ENCODE assay signal across 10 mouse cellular contexts in the genomic region with DNA sequence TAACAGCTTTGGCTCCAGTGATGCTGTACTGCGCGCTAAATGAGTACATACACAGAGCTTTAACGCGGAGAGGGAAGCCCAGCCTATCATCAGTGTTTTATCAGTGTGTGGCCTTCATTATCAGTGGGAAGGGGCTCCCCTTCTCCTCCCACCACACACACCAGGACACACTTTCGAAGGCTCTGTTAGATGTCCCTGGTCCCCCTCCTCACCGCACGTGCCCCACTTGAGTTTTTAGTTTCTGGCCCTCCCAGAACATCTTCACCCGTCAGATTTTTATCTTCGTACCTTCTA. TPM values are rescaled to one million over a fixed set of nuclear protein-coding genes. Genes with fewer than 3 reads are reported as not detected.
DNase-seq lines count a peak whose midpoint lies in the region; ATAC-seq and TF ChIP-seq lines count a peak whose summit lies in the region.
"Had no signal": no experiment of that assay in that cellular context is flagged by ENCODE, and none has a peak within 500 bp of the region (broad histone marks: within the 10 kb centered on the region; RNA-seq: fewer than 3 reads in every experiment).

No protein-coding gene starts in this region.

- dilution Hi-C loops in CH12.LX (cut with MboI; ENCODE audit: extremely low pct_ligation_motif_present, extremely low pct_unique_long_range_greater_than_20kb, low sequenced_read_pairs), result no loop called here

- 7% methylated on average over 9 of the region's 9 CpGs for WGBS in heart, embryonic 12.5 days
- WGBS in forebrain, embryonic 11.5 days, result 23% methylated on average over 9 of the region's 9 CpGs
- 2% methylated on average over 9 of the region's 9 CpGs for WGBS in liver, embryonic 13.5 days (ENCODE audit: insufficient replicate concordance)

- H3K4me1 ChIP-seq in heart, embryonic 12.5 days (replicated peaks), result peaks cover 50% of the 10 kb centered on the region
- peaks cover 43 to 74% of the 10 kb centered on the region in 2 experiments for H3K4me1 ChIP-seq in CH12.LX (ENCODE audit: control insufficient read depth in 1 of 2, insufficient read depth in 2 of 2)
- H3K4me1 ChIP-seq in forebrain, embryonic 11.5 days (replicated peaks; ENCODE audit: control insufficient read depth, insufficient read depth, low read length), result peaks cover 8% of the 10 kb centered on the region
- H3K4me1 ChIP-seq in liver, embryonic 13.5 days (replicated peaks), result peaks cover 74% of the 10 kb centered on the region

- H3K4me3 ChIP-seq in heart, embryonic 12.5 days, result peak overlapping the region; percentile 84
- peak overlapping the region; percentile 62 to 79 (median 71) for H3K4me3 ChIP-seq in CH12.LX (replicated peaks in 1 of 3; ENCODE audit: low read depth in 2 of 3, low read length in 2 of 3, poor library complexity in 1 of 3)
- peak overlapping the region; percentile 68 for H3K4me3 ChIP-seq in forebrain, embryonic 11.5 days (ENCODE audit: low read depth, low read length)
- peak overlapping the region; percentile 80 for H3K4me3 ChIP-seq in liver, embryonic 13.5 days (replicated peaks)

- TF ChIP-seq EP300 in CH12.LX (IDR thresholded peaks at IDR 0.05; ENCODE audit: low read length), result no peak

- in situ Hi-C loops in CH12.LX (cut with MboI; ENCODE audit: low pct_ligation_motif_present, low pct_unique_long_range_greater_than_20kb, low sequenced_read_pairs), result no loop called here

- H3K27me3 ChIP-seq in heart, embryonic 12.5 days (replicated peaks), result no peaks in the 10 kb centered on the region
- no peaks in the 10 kb centered on the region for H3K27me3 ChIP-seq in CH12.LX (replicated peaks)
- no peaks in the 10 kb centered on the region for H3K27me3 ChIP-seq in forebrain, embryonic 11.5 days (ENCODE audit: control insufficient read depth, insufficient read depth, low read length)
- no peaks in the 10 kb centered on the region for H3K27me3 ChIP-seq in liver, embryonic 13.5 days
- H3K27me3 ChIP-seq: Patski had no signal

- DNase-seq in heart, adult 18-20 months, result no peak
- no peak for DNase-seq in CH12.LX (ENCODE audit: extremely low read depth)
- no peak for DNase-seq in forebrain, embryonic 11.5 days (ENCODE audit: low spot score)
- DNase-seq in liver, embryonic 13.5 days, result no peak
- no peak for DNase-seq in right cerebral cortex, postnatal 36 days (ENCODE audit: low spot score in 2 of 2)
- DNase-seq in right cerebral cortex, adult 18-20 months, result no peak
- DNase-seq in spleen, postnatal 14 days (ENCODE audit: low spot score in 2 of 2), result no peak

- no peaks in the 10 kb centered on the region for H3K9me3 ChIP-seq in heart, embryonic 12.5 days (replicated peaks)
- H3K9me3 ChIP-seq in CH12.LX (replicated peaks; ENCODE audit: low read length), result no peaks in the 10 kb centered on the region
- H3K9me3 ChIP-seq in forebrain, embryonic 11.5 days (ENCODE audit: control insufficient read depth, low read length), result no peaks in the 10 kb centered on the region
- no peaks in the 10 kb centered on the region for H3K9me3 ChIP-seq in liver, embryonic 13.5 days (replicated peaks)

- TF ChIP-seq POLR2A in CH12.LX (IDR thresholded peaks at IDR 0.05; ENCODE audit: low read depth, low read length), result no peak

- ATAC-seq in heart, embryonic 12.5 days (ENCODE audit: insufficient number of reproducible peaks, low FRiP score), result no peak
- peak; percentile 9; the same call in 1 of the 2 replicates for ATAC-seq in forebrain, embryonic 11.5 days (replicated peaks; ENCODE audit: low FRiP score)
- peak; percentile 7 for ATAC-seq in liver, embryonic 13.5 days (ENCODE audit: low read depth)

- TF ChIP-seq CTCF in CH12.LX (conservative IDR thresholded peaks at IDR 0.05 in 1 of 2, IDR thresholded peaks at IDR 0.05 in 1 of 2; ENCODE audit: low read depth in 2 of 2, low read length in 2 of 2), result no peak

- TF ChIP-seq RAD21 in CH12.LX (IDR thresholded peaks at IDR 0.05; ENCODE audit: low read depth, low read length), result no peak

- H3K36me3 ChIP-seq in heart, embryonic 12.5 days, result no peaks in the 10 kb centered on the region
- H3K36me3 ChIP-seq in CH12.LX (replicated peaks in 1 of 2; ENCODE audit: control insufficient read depth in 1 of 2, insufficient read depth in 1 of 2, low read length in 1 of 2), result peaks cover 4 to 17% of the 10 kb centered on the region in 2 experiments
- H3K36me3 ChIP-seq in forebrain, embryonic 11.5 days (ENCODE audit: control insufficient read depth, insufficient read depth, low read length), result no peaks in the 10 kb centered on the region
- peaks cover 17% of the 10 kb centered on the region for H3K36me3 ChIP-seq in liver, embryonic 13.5 days

- H3K4me2 ChIP-seq in heart, embryonic 12.5 days, result peak overlapping the region; percentile 84
- peak overlapping the region; percentile 93 for H3K4me2 ChIP-seq in CH12.LX (ENCODE audit: insufficient read depth, low read depth, poor library complexity, severe bottlenecking)
- peak overlapping the region; percentile 86 for H3K4me2 ChIP-seq in forebrain, embryonic 11.5 days (ENCODE audit: low read depth, low read length, severe bottlenecking)
- H3K4me2 ChIP-seq in liver, embryonic 13.5 days, result peak overlapping the region; percentile 94

- H3K79me2 ChIP-seq in CH12.LX (replicated peaks; ENCODE audit: control insufficient read depth, extremely low read depth, insufficient read depth, poor library complexity, severe bottlenecking), result peaks cover 19% of the 10 kb centered on the region

- H3K9ac ChIP-seq in heart, embryonic 12.5 days, result peak overlapping the region; percentile 79
- H3K9ac ChIP-seq in CH12.LX (ENCODE audit: insufficient read depth, low read depth), result peak overlapping the region; percentile 93
- peak overlapping the region; percentile 80 for H3K9ac ChIP-seq in forebrain, embryonic 11.5 days (ENCODE audit: low read length)
- peak overlapping the region; percentile 77 for H3K9ac ChIP-seq in liver, embryonic 13.5 days

- peak overlapping the region; percentile 72; the same call in 1 of the 2 replicates for H3K27ac ChIP-seq in heart, embryonic 12.5 days (ENCODE audit: poor library complexity, severe bottlenecking)
- no peak overlapping the region for H3K27ac ChIP-seq in CH12.LX (ENCODE audit: insufficient read depth, low read depth)
- H3K27ac ChIP-seq in forebrain, embryonic 11.5 days (ENCODE audit: low read depth, low read length), result no peak overlapping the region; the same call in 1 of the 2 replicates
- H3K27ac ChIP-seq in liver, embryonic 13.5 days, result peak overlapping the region; percentile 98

TF ChIP-seq in CH12.LX, 34 proteins besides CTCF, POLR2A, EP300 and RAD21 (continues in another document):
- TF ChIP-seq JUN (IDR thresholded peaks at IDR 0.05; ENCODE audit: insufficient read depth, low read depth, low read length) (no peak), ZKSCAN1 (IDR thresholded peaks at IDR 0.05; ENCODE audit: borderline replicate concordance, low read depth, low read length) (no peak), IRF4 (IDR thresholded peaks at IDR 0.05; ENCODE audit: low read depth, low read length) (no peak), MYC (IDR thresholded peaks at IDR 0.05; ENCODE audit: low read depth, low read length) (no peak), SIN3A (IDR thresholded peaks at IDR 0.05; ENCODE audit: low read length) (no peak), TCF12 (IDR thresholded peaks at IDR 0.05; ENCODE audit: low read depth, low read length) (no peak), ETS1 (conservative IDR thresholded peaks at IDR 0.05; ENCODE audit: low read depth, low read length) (no peak), CHD2 (IDR thresholded peaks at IDR 0.05; ENCODE audit: low read length) (no peak)

RNA-seq across cellular contexts. Expression of a gene that starts 0.7 kb away (rescaled TPM):
- polyA plus RNA-seq in heart, embryonic 12.5 days (2016; fragmentation: Nextera tagmentation; extraction: Ambion mirVana), result 29.0 and 29.5 TPM in 2 replicates
- 10 to 100 TPM; 19.6 to 22.1 TPM for total RNA-seq in heart, adult 18-20 months (2021)
- 7.7 and 10.0 TPM in 2 replicates for total RNA-seq in CH12.LX (2012; rRNA removed)
- total RNA-seq in CH12.LX (2014; rRNA removed), result 2.7 and 3.7 TPM in 2 replicates
- polyA plus RNA-seq in CH12.LX (2012; ENCODE audit: insufficient read length, low read depth), result 18.0 and 24.6 TPM in 2 replicates
- 40.7 and 41.1 TPM in 2 replicates for polyA plus RNA-seq in forebrain, embryonic 11.5 days (2014; fragmentation: Nextera tagmentation; extraction: Ambion mirVana)
- 4.1 and 5.8 TPM in 2 replicates for polyA plus RNA-seq in liver, embryonic 13.5 days (2015; fragmentation: Nextera tagmentation; extraction: Ambion mirVana)

RNA-seq across cellular contexts. Expression of a gene that starts 0.8 kb away (rescaled TPM):
- 32.7 TPM in 2 replicates for polyA plus RNA-seq in heart, embryonic 12.5 days (2016; fragmentation: Nextera tagmentation; extraction: Ambion mirVana)
- 1 to 10 TPM; 8.8 to 9.9 TPM for total RNA-seq in heart, adult 18-20 months (2021)
- total RNA-seq in CH12.LX (2012; rRNA removed) (8.3 and 10.7 TPM in 2 replicates), CH12.LX (2014; rRNA removed) (6.7 and 7.5 TPM in 2 replicates)
- 10.5 and 11.2 TPM in 2 replicates for polyA plus RNA-seq in CH12.LX (2012; ENCODE audit: insufficient read length, low read depth)
- 50.7 and 56.2 TPM in 2 replicates for polyA plus RNA-seq in forebrain, embryonic 11.5 days (2014; fragmentation: Nextera tagmentation; extraction: Ambion mirVana)
- 16.2 and 18.5 TPM in 2 replicates for polyA plus RNA-seq in liver, embryonic 13.5 days (2015; fragmentation: Nextera tagmentation; extraction: Ambion mirVana)

RNA-seq across cellular contexts. Expression of a gene that starts 33.9 kb away (rescaled TPM):
- not detected in 2 replicates for polyA plus RNA-seq in heart, embryonic 12.5 days (2016; fragmentation: Nextera tagmentation; extraction: Ambion mirVana)
- not detected for total RNA-seq in heart, adult 18-20 months (2021)
- not detected in 2 replicates for total RNA-seq in CH12.LX (2012; rRNA removed)
- total RNA-seq in CH12.LX (2014; rRNA removed), result not detected in 2 replicates
- polyA plus RNA-seq in CH12.LX (2012; ENCODE audit: insufficient read length, low read depth), result not detected in 2 replicates
- not detected in 2 replicates for polyA plus RNA-seq in forebrain, embryonic 11.5 days (2014; fragmentation: Nextera tagmentation; extraction: Ambion mirVana)
- not detected in 2 replicates for polyA plus RNA-seq in liver, embryonic 13.5 days (2015; fragmentation: Nextera tagmentation; extraction: Ambion mirVana)
- polyA plus RNA-seq: inflammation-experienced regulatory T-cells, adult 6 months; Patski had no signal

RNA-seq across cellular contexts. Expression of a gene that starts 50.2 kb away (rescaled TPM):
- not detected in 2 replicates for polyA plus RNA-seq in heart, embryonic 12.5 days (2016; fragmentation: Nextera tagmentation; extraction: Ambion mirVana)
- not detected for total RNA-seq in heart, adult 18-20 months (2021)
- not detected in 2 replicates for total RNA-seq in CH12.LX (2012; rRNA removed)
- not detected in 2 replicates for total RNA-seq in CH12.LX (2014; rRNA removed)
- polyA plus RNA-seq in CH12.LX (2012; ENCODE audit: insufficient read length, low read depth), result not detected in 2 replicates
- not detected in 2 replicates for polyA plus RNA-seq in forebrain, embryonic 11.5 days (2014; fragmentation: Nextera tagmentation; extraction: Ambion mirVana)
- polyA plus RNA-seq in liver, embryonic 13.5 days (2015; fragmentation: Nextera tagmentation; extraction: Ambion mirVana), result not detected in 2 replicates
- polyA plus RNA-seq: Patski had no signal

RNA-seq across cellular contexts. Expression of a gene that starts 56.5 kb away (rescaled TPM):
- not detected in 2 replicates for polyA plus RNA-seq in heart, embryonic 12.5 days (2016; fragmentation: Nextera tagmentation; extraction: Ambion mirVana)
- total RNA-seq in heart, adult 18-20 months (2021), result not detected
- total RNA-seq in CH12.LX (2012; rRNA removed), result not detected in 2 replicates
- not detected in 2 replicates for total RNA-seq in CH12.LX (2014; rRNA removed)
- polyA plus RNA-seq in CH12.LX (2012; ENCODE audit: insufficient read length, low read depth), result not detected in 2 replicates
- polyA plus RNA-seq in forebrain, embryonic 11.5 days (2014; fragmentation: Nextera tagmentation; extraction: Ambion mirVana), result not detected in 2 replicates
- not detected in 2 replicates for polyA plus RNA-seq in liver, embryonic 13.5 days (2015; fragmentation: Nextera tagmentation; extraction: Ambion mirVana)
- polyA plus RNA-seq: inflammation-experienced regulatory T-cells, adult 6 months; Patski had no signal

Comparison
In these comparisons a context has a peak if more than half of its experiments do, and no peak if none do; other contexts are left out.
1. H3K27ac ChIP-seq: peak in heart, embryonic 12.5 days (single experiment) and liver, embryonic 13.5 days (single experiment); none in CH12.LX (single experiment) and forebrain, embryonic 11.5 days (single experiment).
2. Peak in every context shown above with its lines, with median percentiles within 50 percentile points of each other: H3K4me2 ChIP-seq, H3K4me3 ChIP-seq and H3K9ac ChIP-seq.